Mouse (Mus musculus): Measurements from ENCODE around the gene Xbp1.
"Not testable (repeated sequence)": the region's sequence is repeated elsewhere in the genome, so short reads cannot be mapped to it uniquely, and the experiment has no call there.

Xbp1 gene

GRCm38 (mm10) chr11:5528841-5529240 is 8.4 kb downstream of the Xbp1 start:
- DNase-seq (ENCODE audit: low read depth): no peak

DNA sequence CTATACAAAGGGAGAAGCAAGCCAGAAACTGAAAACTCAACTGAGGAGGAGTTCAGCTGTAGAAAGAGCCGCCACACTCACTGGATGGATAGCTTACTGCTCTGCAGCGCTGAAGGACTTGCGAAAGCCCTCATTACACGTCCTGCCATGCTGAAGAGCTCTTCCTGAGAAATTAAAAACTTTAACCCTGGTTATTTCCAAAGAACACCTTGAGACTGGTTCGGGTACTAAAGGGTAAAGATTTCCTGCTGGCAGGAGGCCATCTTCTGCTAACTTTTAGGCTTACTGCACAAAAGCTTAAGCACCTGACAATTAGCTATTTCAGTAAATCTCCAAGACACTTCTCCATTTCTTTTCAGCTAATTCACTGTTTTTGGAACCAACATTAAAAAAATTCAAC is 9.7 kb downstream of the Xbp1 start:
- no peak for DNase-seq (ENCODE audit: low read depth)

- no peak for DNase-seq (ENCODE audit: low read depth)
These were observed 10.3 kb downstream of the Xbp1 start for GRCm38 (mm10) chr11:5530717-5531116.

DNA sequence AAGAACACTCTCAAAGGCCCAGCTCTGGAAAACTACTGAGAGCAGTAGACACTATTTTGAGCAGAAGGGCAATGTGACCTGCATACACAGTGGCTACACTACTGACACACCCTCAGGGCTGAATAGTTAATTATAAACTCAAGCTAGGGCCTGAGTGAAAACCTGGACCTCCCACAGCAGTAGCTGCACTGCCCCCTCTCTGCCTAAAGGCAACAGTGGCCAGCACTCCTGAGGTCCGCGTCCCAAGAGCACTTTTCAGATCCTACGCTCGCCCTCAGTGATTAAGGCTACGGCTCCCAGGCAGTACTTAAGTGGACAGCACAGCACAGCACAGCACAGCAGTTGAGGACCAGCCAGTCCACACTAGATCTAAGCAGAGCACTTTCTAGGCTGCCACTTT is 12.6 kb downstream of the Xbp1 start:
- no peak for DNase-seq (ENCODE audit: low read depth)

- DNase-seq (ENCODE audit: low read depth): not testable (repeated sequence)
These were observed 17.0 kb downstream of the Xbp1 start for GRCm38 (mm10) chr11:5537454-5537853.

- no peak for DNase-seq (ENCODE audit: low read depth)
These were observed 19.9 kb downstream of the Xbp1 start for GRCm38 (mm10) chr11:5540331-5540730.

DNA sequence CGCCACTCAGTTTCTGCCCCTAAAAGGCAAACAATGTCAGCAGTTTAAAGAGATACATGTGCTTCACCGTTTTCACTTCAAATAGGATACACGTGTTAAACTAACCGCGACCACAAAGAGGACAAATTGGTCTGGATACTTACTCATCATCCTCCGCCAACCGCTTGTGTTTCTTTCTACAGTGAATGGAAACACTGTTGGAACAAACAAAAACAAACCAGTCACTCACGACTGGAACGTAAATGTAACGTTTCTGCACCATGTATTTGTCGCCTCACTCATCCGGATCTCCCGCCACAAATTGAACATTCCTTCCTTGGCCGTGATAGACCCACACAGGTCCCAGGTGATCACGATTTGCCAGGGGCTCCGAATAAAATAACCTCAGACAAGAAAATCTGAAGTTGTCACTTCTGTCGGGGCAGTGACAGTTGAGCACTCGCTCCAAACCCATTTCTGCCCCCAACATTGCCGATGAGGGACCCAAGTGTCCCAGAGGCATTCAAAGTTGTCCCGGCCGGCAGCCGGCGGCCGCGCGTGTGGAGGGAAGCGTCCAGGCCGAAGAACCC is 20.9 kb downstream of the Xbp1 start:
- DNase-seq (ENCODE audit: low read depth): no peak

DNA sequence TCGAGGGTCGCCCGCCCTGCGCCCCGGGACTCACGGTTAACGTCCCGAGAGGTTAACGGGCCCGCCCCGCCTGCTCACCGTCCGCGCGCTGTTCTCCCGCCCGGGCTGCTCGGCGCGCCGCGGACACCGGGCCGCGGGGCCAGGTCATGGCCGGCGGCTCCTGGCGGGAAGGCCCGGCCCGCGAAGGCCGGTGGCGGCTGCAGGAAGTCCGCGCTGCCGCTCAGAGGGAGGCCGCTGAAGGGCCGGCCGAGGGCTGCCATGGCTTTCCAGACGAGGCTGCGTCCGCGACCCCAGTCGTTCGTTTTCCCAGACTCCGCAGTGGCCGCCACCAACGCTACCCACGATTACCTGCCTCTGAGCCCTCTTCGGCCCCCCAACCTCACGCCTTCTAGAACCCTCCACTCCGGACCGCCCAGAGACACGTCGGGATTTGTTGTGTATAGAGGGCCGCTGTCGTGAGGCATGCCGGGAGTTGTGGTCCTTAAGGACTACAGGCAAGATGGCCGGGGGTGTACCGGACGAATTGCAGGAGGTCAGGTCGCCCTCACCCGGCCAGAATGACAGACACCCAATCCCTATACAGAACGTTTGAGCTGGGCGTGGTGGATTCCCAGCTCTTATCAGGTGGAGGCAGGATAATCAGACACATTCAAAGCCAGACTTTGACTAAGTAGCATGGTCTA is 21.5 kb downstream of the Xbp1 start, which contains the start of gene Ccdc117:
TSS of gene Ccdc117 (minus strand) at position 389 of the 683 bp plus-strand sequence.
- DNase-seq (ENCODE audit: low read depth): peak; percentile 88

- DNase-seq (ENCODE audit: low read depth): no peak
These were observed 22.2 kb downstream of the Xbp1 start for GRCm38 (mm10) chr11:5542482-5543185.

- DNase-seq (ENCODE audit: low read depth): no peak
These were observed 22.8 kb downstream of the Xbp1 start for GRCm38 (mm10) chr11:5543281-5543680.

GRCm38 (mm10) chr11:5544709-5545108 is 24.2 kb downstream of the Xbp1 start:
- not testable (repeated sequence) for DNase-seq (ENCODE audit: low read depth)

DNA sequence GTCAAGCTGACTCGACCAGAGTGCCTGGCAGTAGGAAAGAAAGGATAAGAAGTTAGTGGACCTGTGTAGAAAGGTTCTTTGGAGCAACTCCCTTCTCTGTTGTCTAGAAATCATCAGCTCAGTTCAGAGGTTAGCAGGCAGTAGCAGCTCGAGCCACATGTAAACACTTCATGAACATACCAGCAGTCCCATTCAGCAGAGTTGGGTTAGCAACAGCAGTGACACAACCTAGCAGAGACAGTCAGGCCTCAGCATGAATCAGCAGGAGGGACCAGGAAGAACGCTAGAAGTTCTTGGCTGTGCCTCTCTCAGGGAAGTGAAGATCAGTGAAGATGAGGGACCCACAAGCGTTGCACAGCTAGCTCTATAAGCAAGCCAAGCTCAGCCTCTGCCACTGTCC is 25.0 kb downstream of the Xbp1 start:
- no peak for DNase-seq (ENCODE audit: low read depth)

GRCm38 (mm10) chr11:5546693-5547092 is 26.2 kb downstream of the Xbp1 start:
- no peak for DNase-seq (ENCODE audit: low read depth)

DNA sequence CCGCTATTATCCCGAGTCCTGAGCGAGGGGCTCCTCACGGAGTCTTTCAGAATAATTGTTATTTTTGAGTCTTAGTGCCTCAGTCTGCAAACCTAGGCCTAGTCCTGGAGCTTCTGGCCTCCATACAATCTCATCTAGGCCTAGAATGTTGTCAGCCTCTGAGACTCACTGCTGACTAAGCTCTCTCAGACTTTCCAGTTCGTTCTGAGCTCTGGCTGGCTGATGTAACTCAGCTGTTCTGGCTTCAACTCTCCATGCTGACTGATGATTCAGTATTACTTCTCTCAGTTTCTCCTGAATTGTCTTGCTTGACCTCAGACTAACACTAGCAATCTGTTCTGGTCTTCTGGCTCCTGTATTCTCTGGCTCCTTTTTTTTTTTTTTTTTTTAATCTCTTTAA is 31.0 kb downstream of the Xbp1 start:
- peak; percentile 55 for DNase-seq (ENCODE audit: low read depth)

- DNase-seq (ENCODE audit: low read depth): no peak
These were observed 31.5 kb downstream of the Xbp1 start for GRCm38 (mm10) chr11:5551931-5552330.

DNA sequence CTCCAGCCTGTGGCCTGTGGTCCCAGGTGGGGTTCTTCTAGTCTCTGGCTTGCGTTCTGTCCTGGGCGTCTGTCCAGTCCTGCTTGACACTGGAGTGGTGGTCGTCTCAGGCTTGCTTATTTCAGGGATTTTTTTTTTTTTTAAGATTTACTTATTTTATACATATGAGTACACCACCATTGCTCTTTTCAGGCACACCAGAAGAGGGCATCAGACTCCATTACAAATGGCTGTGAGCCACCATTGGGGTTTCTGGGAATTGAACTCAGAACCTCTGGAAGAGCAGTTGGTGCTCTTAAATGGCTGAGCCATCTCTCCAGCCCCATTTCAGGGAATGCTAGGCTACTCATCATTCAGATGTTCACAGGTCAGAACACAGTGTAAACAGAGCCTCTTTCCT is 39.8 kb downstream of the Xbp1 start:
- no peak for DNase-seq (ENCODE audit: low read depth)

DNA sequence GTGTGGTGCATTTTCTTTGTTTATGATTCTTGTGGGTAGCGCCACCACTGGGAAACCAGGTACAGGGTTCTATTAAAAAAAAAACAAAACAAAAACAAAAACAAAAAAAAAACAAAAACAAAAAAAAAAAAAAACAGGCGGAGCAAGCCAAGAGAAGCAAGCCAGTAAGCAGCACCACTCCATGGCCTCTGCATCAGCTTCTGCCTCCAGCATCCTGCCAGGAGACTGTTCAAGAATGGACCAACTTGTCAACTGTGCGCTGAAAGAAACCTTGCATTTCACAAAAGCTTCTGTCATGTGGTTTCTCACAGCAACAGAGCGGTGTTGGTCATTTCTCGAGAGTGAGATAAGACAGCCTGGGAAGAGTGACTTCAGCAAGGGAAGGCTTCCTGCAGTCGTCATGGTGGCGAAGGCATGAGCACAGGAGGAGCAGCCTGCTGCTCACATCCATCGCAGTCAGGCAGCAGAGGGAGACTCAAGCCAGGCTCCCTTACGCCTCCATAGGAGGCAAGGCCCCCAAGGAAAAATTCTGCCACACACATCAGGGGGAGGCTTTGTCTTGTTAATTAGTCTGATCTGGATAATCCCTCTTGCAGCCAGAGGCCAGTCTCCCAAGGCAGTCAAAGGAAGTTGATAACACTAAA is 42.3 kb downstream of the Xbp1 start:
- DNase-seq (ENCODE audit: low read depth): no peak

DNA sequence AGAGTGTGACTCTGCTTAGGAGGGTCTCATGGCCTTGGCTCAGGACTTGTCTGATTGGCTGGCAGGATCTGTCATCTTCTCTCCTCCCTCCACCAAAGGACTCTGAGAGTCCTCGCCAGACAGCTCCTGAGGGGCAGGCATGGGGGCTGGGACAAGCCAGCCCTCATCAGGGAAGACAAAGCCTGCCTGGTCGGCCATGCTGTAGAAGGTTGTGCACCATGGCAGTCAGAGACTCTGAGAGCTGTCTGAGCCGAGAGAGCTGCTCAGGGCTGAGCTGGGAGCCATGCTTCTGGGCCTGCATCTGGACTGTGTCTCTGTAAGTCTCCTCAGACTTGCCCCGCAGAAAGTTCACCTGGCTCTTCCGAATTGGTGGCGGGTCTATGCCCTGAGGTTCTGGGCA is 43.4 kb downstream of the Xbp1 start:
- no peak for DNase-seq (ENCODE audit: low read depth)

- peak; percentile 16 for DNase-seq (ENCODE audit: low read depth)
These were observed 45.1 kb downstream of the Xbp1 start for GRCm38 (mm10) chr11:5565596-5565995.

- no peak for DNase-seq (ENCODE audit: low read depth)
These were observed 46.0 kb downstream of the Xbp1 start for GRCm38 (mm10) chr11:5566506-5566905.

- DNase-seq (ENCODE audit: low read depth): no peak
These were observed 47.2 kb downstream of the Xbp1 start for GRCm38 (mm10) chr11:5567654-5568053.

- DNase-seq (ENCODE audit: low read depth): no peak
These were observed 47.6 kb downstream of the Xbp1 start for GRCm38 (mm10) chr11:5568082-5568481.

GRCm38 (mm10) chr11:5569474-5569873 is 49.0 kb downstream of the Xbp1 start, which contains the start of gene Ankrd36:
Ankrd36 (plus strand) TSS chr11:5569684.
- DNase-seq (ENCODE audit: low read depth): no peak

Measured in fibroblast of lung, adult 2 months (primary cell).